Mouse (Mus musculus): ENCODE measurements around the gene Cldn10.

- TF ChIP-seq POLR2A (IDR thresholded peaks at IDR 0.05; ENCODE audit: control insufficient read depth, extremely low read depth, insufficient read depth, low read length, poor library complexity) (no peak), CTCF (IDR thresholded peaks at IDR 0.05; ENCODE audit: borderline replicate concordance, control insufficient read depth, extremely low read depth, insufficient read depth, low read length, poor library complexity) (no peak)
Observed at GRCm38 (mm10) chr14:118867366-118867765, 79.7 kb downstream of the Cldn10 start.
